Mouse (Mus musculus) lung, postnatal 0 days (tissue): ENCODE measurements around the gene Ccr2.

ENCODE experiments used
- CTCF ChIP-seq: IDR thresholded peaks from 2 replicates; pipeline ENCODE4 v1.5.1; 2016; ENCODE audit warnings: antibody characterized with exemption, mild to moderate bottlenecking
- EP300 ChIP-seq: IDR thresholded peaks from 2 replicates; pipeline ENCODE4 v1.6.1; 2016; ENCODE audit warnings: antibody characterized with exemption, mild to moderate bottlenecking, control low read depth

DNA sequence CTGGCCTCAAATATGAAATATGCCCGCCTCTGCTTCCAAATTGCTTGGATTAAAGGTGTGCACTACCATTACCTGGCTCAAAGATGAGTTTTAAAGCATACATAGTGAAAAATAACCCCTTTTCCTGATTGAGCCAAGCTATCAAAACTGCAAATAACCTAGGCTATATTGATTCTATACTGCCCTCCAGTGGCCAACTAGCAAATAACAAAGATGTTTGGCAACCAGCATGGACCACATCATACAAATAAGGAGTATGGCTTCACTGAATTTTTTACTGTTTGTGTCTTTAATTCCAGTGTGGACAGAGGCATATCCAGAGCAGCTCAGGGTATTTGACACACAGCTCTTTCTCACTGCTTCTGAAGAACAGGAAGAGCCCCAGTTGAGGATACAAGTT, 26.6 kb downstream of the Ccr2 start:
- TF ChIP-seq CTCF (peak; percentile 84), EP300 (no peak)
